Mouse (Mus musculus): ENCODE measurements around the gene A630010A05Rik.
"Not testable (repeated sequence)": the region's sequence is repeated elsewhere in the genome, so short reads cannot be mapped to it uniquely, and the experiment has no call there.

Gene A630010A05Rik

DNA sequence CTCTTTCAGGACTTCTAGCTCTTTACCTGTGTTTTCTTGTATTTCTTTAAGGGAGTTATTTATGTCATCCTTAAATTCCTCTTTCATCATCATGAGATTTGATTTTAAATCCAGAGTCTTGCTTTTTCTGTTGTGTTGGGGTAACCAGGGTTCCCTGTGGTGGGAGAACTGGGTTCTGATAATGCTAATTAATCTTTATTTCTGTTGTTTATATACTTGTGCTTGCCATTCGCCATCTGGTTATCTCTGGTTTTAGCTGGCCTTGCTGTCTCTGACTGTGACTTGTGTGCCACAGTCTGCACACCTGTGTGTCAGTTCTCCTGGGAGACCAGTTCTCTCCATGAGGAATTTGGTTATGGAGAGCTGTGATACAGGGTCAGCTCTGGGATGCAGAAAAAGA is at the start of gene A630010A05Rik:
Gene A630010A05Rik (plus strand): TSS at position 301 of the 400 bp plus-strand sequence.
- DNase-seq (ENCODE audit: low read depth, low spot score) = no peak

DNA sequence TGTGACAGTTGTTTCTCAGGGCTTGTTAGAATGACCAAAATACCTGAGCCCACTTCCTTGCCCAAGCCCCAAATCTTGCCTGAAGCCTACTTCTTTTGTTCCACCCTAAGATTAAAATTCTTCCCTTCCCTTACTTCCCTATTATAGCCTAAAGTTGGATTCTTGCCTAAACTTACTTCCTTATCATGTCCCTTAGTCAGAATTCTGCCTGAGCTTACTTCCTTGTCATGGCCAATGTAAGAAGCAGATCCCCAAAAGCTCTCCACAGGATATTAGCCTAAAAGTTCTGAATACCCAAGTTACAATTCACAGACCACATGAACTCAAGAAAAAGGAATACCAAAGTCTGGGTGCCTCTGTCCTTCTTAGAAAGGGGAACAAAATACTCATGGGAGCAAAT is 26.4 kb upstream of the A630010A05Rik start:
- DNase-seq (ENCODE audit: low read depth, low spot score) = no peak

DNA sequence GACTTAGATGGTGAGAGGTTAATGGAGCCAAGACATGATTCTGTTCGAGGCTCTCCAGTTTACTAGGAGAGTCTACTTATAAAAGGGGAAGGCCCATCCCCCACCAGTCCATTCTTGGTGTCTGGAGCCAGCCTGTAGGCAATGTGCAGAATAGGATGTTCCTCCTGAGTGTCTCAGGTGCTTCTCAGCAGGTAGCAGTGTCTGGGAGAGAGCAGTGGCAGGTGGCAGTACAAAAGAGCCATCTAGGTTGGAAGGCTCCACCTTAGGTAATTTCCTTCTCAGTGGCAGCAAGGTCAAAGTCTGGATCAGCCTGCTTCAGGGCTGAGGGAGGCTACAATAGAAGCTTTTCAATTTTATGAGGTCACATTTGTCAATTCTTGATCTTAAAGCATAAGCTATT is 4.9 kb upstream of the A630010A05Rik start:
- DNase-seq (ENCODE audit: low read depth, low spot score) = not testable (repeated sequence)

Measured in brain, embryonic 18.5 days (tissue).